Mouse (Mus musculus) C2C12 (cell line): ENCODE data around the gene Klhl7. TPM values are rescaled to one million over a fixed set of nuclear protein-coding genes. Genes with fewer than 3 reads are reported as not detected.

ENCODE experiments used
- H3K27me3 ChIP-seq: one replicate; pipeline ENCODE4 v1.6.1; 2011; ENCODE audit not compliant: control insufficient read depth, insufficient read depth, insufficient read length
- H3K36me3 ChIP-seq: one replicate; pipeline ENCODE4 v1.6.1; 2011; ENCODE audit not compliant: control insufficient read depth, insufficient read depth
- H3K4me3 ChIP-seq: one replicate; pipeline ENCODE4 v1.5.1; 2011; ENCODE audit warnings: mild to moderate bottlenecking, control low read depth; ENCODE audit not compliant: poor library complexity, insufficient read depth, severe bottlenecking
- H3K79me2 ChIP-seq: one replicate; pipeline ENCODE4 v1.6.1; 2011; ENCODE audit not compliant: control insufficient read depth, insufficient read depth
- H3K79me3 ChIP-seq: one replicate; pipeline ENCODE4 v1.6.1; 2011; ENCODE audit warnings: low read depth, control low read depth
- H3ac ChIP-seq: one replicate; pipeline ENCODE3; 2011; ENCODE audit warnings: low read depth; ENCODE audit not compliant: control insufficient read depth, insufficient read length
- CEBPB ChIP-seq: IDR thresholded peaks from one replicate; pipeline ENCODE4 v1.6.1; 2011; ENCODE audit warnings: low read depth, mild to moderate bottlenecking, control low read depth, moderate library complexity
- CTCF ChIP-seq: IDR thresholded peaks from one replicate; pipeline ENCODE4 v1.5.1; 2011; ENCODE audit not compliant: control insufficient read depth, insufficient read depth, insufficient read length
- FOSL1 ChIP-seq: IDR thresholded peaks from one replicate; pipeline ENCODE4 v1.8.0; 2011; ENCODE audit warnings: mild to moderate bottlenecking, low read length; ENCODE audit not compliant: poor library complexity, insufficient read depth, severe bottlenecking
- MAX ChIP-seq: IDR thresholded peaks from one replicate; pipeline ENCODE4 v1.6.1; 2011; ENCODE audit warnings: mild to moderate bottlenecking, control low read depth
- MYOD1 ChIP-seq: IDR thresholded peaks from one replicate; pipeline ENCODE4 v1.6.1; 2011; ENCODE audit warnings: low read depth; ENCODE audit not compliant: control insufficient read depth, insufficient read length
- MYOG ChIP-seq: IDR thresholded peaks from one replicate; pipeline ENCODE4 v1.6.1; 2011; ENCODE audit not compliant: control insufficient read depth, insufficient read length; ENCODE audit errors: extremely low read depth
- USF1 ChIP-seq: IDR thresholded peaks from one replicate; pipeline ENCODE4 v1.6.1; 2011; ENCODE audit warnings: low read depth, mild to moderate bottlenecking, control low read depth, moderate library complexity
- polyA plus RNA-seq: library from polyadenylated mRNA; unstranded; fragments of >200 nt; fragmentation: generic; extraction: Trizol; gene quantifications from one replicate; pipeline ENCODE4 v1.2.1, GENCODE M21; 2012; ENCODE audit warnings: missing spikeins

Gene Klhl7
- polyA plus RNA-seq, 1 experiment, result 3.6 TPM

DNA sequence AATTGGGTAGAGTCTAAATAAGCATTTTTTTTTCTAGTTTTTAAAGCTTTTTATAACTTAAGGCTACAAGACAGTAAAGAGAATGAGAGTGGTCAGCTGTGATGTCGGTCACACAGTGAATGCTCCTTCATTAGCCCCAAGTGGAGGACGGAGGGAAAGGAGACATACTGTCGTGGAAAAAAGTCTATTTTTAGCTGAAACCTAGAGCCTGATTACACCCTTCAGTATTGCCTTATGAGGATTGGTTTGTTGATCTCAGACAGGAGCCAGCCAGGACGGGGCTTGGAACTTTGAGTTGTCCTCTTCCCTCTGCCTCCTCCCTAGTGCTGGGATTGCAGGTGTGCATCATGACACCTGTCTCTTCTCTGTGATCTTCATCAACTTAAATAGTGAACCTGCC, 26.6 kb downstream of the Klhl7 start:
- no peaks in the 10 kb centered on the region for H3K79me2 ChIP-seq
- H3ac ChIP-seq, result no peak overlapping the region
- no peaks in the 10 kb centered on the region for H3K36me3 ChIP-seq
- TF ChIP-seq MYOG (no peak), USF1 (no peak), CTCF (no peak), MAX (no peak), FOSL1 (no peak), MYOD1 (no peak), CEBPB (no peak)
- H3K27me3 ChIP-seq, result no peaks in the 10 kb centered on the region
- H3K4me3 ChIP-seq, result no peak overlapping the region
- H3K79me3 ChIP-seq, result no peaks in the 10 kb centered on the region

DNA sequence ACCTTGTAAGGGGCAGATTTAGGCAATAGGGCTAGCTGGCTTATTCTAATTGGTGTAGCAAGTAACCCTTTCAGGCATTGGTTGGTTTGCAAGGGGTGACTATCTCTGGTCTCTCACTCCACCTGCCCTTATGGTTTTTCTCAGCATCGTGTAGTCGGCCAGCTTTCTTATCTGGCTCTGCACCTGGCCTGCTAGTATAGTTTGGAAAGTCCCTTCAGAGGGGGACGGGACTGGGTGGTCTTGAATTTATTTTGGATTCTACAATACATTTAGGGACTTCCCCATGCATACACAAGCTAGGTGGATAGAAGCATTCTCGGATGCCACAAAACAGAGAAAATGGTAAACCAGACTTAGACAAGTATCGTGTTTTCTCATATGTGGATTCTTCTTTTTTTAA, 46.6 kb downstream of the Klhl7 start:
- H3K4me3 ChIP-seq, result no peak overlapping the region
- H3K79me2 ChIP-seq, result no peaks in the 10 kb centered on the region
- no peaks in the 10 kb centered on the region for H3K27me3 ChIP-seq
- H3K36me3 ChIP-seq, result peaks cover 24% of the 10 kb centered on the region
- H3K79me3 ChIP-seq, result no peaks in the 10 kb centered on the region
- TF ChIP-seq MAX (no peak), MYOG (no peak), FOSL1 (no peak), MYOD1 (no peak), CEBPB (no peak), CTCF (no peak), USF1 (no peak)
- H3ac ChIP-seq, result no peak overlapping the region

DNA sequence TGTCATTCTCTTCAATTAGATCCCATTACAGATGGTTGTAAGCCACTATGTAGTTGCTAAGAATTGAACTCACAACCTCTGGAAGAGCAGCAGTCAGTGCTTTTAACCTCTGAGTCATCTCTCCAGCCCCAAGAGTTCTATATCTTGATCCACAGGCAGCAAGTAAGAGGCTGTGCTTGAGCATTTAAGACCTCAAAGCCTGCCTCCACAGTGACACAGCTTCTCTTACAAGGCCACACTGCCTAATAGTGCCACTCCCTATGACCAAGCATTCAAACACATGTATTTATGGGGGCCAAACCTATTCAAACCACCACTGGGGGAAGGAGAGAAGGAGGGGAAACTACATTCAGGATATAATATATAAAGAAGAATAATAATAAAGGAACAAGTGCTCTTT, 51.8 kb downstream of the Klhl7 start:
- Histone ChIP-seq H3K36me3 (peaks cover 9% of the 10 kb centered on the region), H3K4me3 (no peak overlapping the region), H3K79me3 (no peaks in the 10 kb centered on the region), H3ac (no peak overlapping the region), H3K79me2 (no peaks in the 10 kb centered on the region), H3K27me3 (no peaks in the 10 kb centered on the region)
- TF ChIP-seq USF1, result no peak
- no peak for TF ChIP-seq MYOG
- TF ChIP-seq CEBPB, result no peak
- no peak for TF ChIP-seq FOSL1
- no peak for TF ChIP-seq CTCF
- no peak for TF ChIP-seq MYOD1
- TF ChIP-seq MAX, result no peak

DNA sequence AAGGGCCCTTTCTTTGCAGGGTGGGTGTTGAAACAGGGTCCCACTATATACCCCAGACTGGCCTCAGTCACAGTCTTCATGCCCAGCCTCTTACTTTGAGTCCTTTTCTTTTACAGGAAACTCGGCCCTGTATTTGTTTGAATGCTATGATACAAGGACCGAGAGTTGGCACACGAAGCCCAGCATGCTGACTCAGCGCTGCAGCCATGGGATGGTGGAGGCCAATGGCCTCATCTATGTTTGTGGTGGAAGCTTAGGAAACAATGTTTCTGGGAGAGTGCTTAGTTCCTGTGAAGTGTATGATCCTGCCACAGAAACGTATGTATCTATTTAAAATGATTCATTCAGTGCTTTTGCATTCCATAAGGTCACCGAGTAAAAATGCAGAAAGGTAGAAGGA, 56.4 kb downstream of the Klhl7 start:
- Histone ChIP-seq H3ac (no peak overlapping the region), H3K27me3 (no peaks in the 10 kb centered on the region), H3K4me3 (no peak overlapping the region), H3K79me3 (no peaks in the 10 kb centered on the region), H3K79me2 (no peaks in the 10 kb centered on the region), H3K36me3 (no peaks in the 10 kb centered on the region)
- no peak for TF ChIP-seq MAX
- TF ChIP-seq CEBPB, result no peak
- no peak for TF ChIP-seq MYOD1
- TF ChIP-seq CTCF, result no peak
- TF ChIP-seq USF1, result no peak
- TF ChIP-seq FOSL1, result no peak
- TF ChIP-seq MYOG, result no peak

DNA sequence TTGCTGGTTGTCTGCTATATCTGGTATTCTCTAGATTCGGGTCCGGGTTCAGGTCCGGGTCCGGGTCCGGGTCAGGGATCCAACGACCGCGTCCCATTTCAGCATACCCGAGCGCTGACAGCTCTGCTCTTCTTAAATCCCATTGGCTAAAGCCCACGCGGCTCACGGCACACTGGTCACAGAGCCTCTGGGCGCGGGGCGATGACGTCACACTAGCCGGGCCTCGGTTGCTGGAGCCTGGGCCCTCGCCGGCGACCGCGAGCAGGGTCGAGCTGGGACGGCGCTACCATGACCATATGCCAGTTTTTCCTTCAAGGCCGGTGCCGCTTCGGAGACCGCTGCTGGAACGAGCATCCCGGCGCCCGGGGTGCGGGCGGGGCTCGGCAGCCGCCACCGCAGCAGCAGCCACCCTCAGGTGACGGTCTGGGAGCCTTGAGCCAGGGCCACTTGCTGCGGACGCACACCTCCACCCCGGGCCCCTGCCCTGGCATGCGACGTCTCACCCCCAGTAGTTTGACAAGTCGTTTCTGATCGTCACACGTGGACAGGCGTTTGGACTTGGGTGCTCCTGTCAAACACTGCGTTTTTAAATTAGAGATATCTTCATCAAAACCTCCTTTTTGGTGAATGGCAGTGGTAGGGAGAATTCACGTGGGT, 64.5 kb downstream of the Klhl7 start, which contains the start of gene Nupl2:
TSS of gene Nupl2 (plus strand) at position 175 of the 657 bp plus-strand sequence.
- TF ChIP-seq MYOD1 (no peak), MAX (peak; percentile 18)
- Histone ChIP-seq H3K4me3 (peak within 1 kb of the TSS; percentile 71), H3ac (peak within 1 kb of the TSS; percentile 99)

DNA sequence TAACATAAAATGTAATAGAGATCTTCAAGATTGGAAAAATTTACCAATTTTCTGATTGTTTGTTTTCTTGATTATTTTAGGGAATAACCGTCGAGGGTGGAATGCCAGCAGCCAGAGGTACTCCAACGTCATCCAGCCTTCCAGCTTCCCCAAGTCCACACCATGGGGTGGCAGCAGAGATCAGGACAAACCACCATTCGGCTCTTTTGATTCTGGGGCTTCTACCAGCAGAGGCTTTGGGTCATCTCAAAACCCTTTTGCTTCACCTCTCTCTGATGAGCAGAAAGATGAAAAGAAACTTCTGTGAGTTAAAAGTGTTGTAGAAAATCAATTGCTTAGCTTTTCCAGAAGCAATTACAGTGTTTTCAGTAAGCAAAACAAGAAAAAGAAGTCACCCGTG, 66.9 kb downstream of the Klhl7 start:
- Histone ChIP-seq H3K4me3 (no peak overlapping the region), H3K79me3 (no peaks in the 10 kb centered on the region), H3ac (no peak overlapping the region), H3K27me3 (no peaks in the 10 kb centered on the region), H3K79me2 (peaks cover 12% of the 10 kb centered on the region), H3K36me3 (peaks cover 37% of the 10 kb centered on the region)
- no peak for TF ChIP-seq FOSL1

More for the DNA sequence above, 64.5 kb downstream of the Klhl7 start, which contains the start of gene Nupl2:
- no peaks in the 10 kb centered on the region for H3K79me3 ChIP-seq
- peaks cover 21% of the 10 kb centered on the region for H3K36me3 ChIP-seq
- H3K79me2 ChIP-seq, result peaks cover 12% of the 10 kb centered on the region
- no peaks in the 10 kb centered on the region for H3K27me3 ChIP-seq
